In the genomic region with DNA sequence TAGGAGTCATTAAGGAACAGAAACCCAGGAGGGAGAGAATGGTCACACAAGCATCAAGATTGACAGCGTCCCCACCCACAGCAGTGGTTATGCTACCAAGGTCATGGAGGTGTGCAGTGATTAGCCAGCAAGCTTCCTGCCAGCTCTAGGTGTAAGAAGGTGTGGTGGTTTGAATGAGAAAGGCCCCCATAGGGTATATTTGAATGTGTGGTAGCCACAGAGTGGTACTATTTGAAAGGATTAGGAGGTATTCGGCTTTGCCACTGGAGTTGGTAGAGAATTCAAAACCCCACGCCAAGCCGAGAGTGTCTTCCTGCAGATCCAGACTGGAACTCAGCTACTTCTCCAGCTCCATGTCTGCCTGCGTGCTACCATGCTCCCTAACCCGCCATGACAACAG, we compare ENCODE assay signal across 21 mouse cellular contexts.
"Had no signal": no experiment of that assay in that cellular context is flagged by ENCODE, and none has a peak within 500 bp of the region (broad histone marks: within the 10 kb centered on the region; RNA-seq: fewer than 3 reads in every experiment).

No protein-coding gene starts in this region.

- ATAC-seq: liver, postnatal 0 days; lung, postnatal 0 days; midbrain, embryonic 13.5 days; midbrain, embryonic 16.5 days had no signal

- DNase-seq: kidney, adult 9 months; kidney, postnatal 14 days; kidney, postnatal 4 days; left cerebral cortex, postnatal 4 days; liver, postnatal 0 days; lung, embryonic 14.5 days; retina, postnatal 1 day; right cerebral cortex, postnatal 25 days; spleen, adult 18-20 months; thymus, postnatal 25 days had no signal

- H3K9me3 ChIP-seq: limb, embryonic 12.5 days; limb, embryonic 15.5 days; midbrain, embryonic 13.5 days; neural tube, embryonic 13.5 days; stomach, embryonic 15.5 days had no signal

- H3K36me3 ChIP-seq: limb, embryonic 12.5 days; limb, embryonic 15.5 days; midbrain, embryonic 13.5 days; neural tube, embryonic 13.5 days; stomach, embryonic 15.5 days had no signal

- H3K27ac ChIP-seq: limb, embryonic 12.5 days; limb, embryonic 15.5 days; liver, embryonic 14.5 days; macrophage; midbrain, embryonic 13.5 days; neural tube, embryonic 13.5 days; stomach, embryonic 15.5 days had no signal

- H3K27me3 ChIP-seq: limb, embryonic 12.5 days; limb, embryonic 15.5 days; midbrain, embryonic 13.5 days; neural tube, embryonic 13.5 days; stomach, embryonic 15.5 days had no signal

- H3K4me2 ChIP-seq: limb, embryonic 12.5 days; limb, embryonic 15.5 days; liver, embryonic 11.5 days; lung, embryonic 14.5 days; midbrain, embryonic 13.5 days; neural tube, embryonic 13.5 days; stomach, embryonic 15.5 days had no signal

- H3K4me1 ChIP-seq: stomach, embryonic 15.5 days had no signal

- H3K4me3 ChIP-seq: limb, embryonic 12.5 days; limb, embryonic 15.5 days; midbrain, embryonic 13.5 days; myocyte; neural tube, embryonic 13.5 days; stomach, embryonic 15.5 days had no signal

- H3K9ac ChIP-seq: limb, embryonic 12.5 days; limb, embryonic 15.5 days; liver, embryonic 14.5 days; liver, postnatal 0 days; lung, embryonic 14.5 days; midbrain, embryonic 13.5 days; neural tube, embryonic 13.5 days; stomach, embryonic 15.5 days had no signal
